Mouse (Mus musculus): ENCODE results near the gene Efna2.
A peak's percentile ranks its signal among the peaks of the same experiment; 100 is the strongest.

Efna2 gene

DNA sequence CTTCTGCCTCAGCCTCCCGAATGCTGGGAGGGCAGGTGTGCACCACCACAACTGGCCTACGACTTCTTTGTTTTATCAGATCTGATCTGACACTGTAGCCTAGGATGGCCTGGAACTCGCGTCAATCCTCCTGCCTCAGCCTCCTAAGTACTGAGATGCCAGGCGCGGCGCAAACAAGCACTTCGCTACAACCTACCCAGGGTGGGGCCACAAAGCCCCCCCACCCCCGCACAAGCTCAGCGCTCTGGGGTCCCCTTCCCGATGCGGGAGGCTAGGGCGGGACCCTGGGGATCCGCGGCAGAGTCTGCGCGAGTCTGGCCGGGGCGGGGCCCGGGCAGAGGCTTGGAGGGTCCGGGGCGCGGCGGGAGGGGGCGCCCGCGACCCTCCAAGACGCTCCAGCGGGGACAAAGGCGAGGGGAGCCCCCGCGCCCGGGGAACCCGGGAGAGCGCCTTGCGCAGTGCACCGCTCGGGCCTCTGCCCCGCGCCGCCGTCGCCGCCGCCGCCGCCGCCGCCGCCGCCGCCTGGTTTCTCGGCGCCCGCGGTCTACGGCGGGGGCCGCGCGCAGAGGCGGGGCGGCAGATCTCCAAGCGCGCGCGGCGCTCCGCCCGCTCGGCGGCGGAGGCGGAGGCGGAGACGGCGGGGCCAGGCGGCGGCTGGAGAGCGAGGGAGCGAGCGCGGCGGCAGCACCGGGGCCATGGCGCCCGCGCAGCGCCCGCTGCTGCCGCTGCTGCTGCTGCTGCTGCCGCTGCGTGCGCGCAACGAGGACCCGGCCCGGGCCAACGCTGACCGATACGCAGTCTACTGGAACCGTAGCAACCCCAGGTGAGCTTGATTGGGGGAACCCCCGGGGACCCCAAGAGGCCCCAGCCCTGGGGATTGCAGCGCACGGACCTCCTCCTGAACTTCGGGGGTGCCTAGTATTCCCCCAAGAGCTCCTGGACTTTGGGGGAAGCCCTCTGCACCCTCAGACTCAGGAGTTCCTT, at the start of gene Efna2:
TSS of gene Efna2 (plus strand) at position 415 of the 984 bp plus-strand sequence.
- DNase-seq (ENCODE audit: low spot score in 2 of 2) = no peak

DNA sequence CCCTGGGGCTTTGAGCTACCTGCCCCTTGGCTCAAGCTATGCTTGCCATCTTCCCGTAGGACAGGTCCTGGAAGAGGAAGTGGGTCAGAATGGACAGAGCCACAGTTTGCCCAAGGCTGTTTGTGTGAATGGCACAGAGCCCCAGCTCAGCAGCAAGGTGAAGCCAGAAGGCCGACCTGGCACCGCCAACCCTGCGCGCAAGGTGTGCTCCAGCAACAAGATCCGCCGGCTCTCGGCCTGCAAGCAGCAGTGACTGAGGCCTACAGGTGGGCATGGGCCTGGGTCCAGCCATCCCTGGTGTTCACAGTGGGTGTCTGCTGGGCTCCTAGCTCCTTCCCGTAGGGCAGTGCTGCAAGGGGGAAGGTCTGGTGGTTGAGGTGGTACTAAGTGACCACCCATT, 49.4 kb upstream of the Efna2 start:
- DNase-seq (ENCODE audit: low spot score in 2 of 2) = no peak

DNA sequence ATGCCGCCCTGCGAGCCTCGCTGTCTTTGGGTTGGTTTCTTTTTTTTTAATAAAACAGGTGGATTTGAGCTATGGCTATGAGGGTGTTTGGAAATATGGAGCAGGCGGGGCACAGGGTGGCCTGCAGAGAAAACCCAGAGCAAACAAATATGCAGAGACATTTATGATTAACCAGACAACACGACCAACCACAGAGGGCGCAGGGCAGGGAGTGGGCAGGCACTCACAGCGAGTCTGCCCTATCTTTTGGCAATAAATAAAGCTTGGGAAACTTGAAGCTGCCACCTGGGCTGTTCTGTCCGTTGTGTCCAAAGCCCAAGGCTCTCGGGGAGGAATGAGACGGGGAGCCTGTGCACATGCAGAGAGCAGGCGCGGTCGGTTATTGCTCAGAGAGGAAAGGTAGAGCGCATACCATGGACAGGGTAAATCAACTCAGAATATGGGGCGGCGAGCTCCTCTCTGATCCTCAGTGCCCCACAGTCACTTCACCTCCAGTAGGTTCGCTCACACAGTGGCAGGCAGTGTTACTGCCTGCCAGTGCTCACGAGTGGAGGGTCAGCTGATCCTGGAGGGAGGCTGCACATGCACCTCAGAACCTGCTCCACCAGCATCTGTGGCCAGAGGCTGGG, 48.8 kb upstream of the Efna2 start:
- no peak for DNase-seq (ENCODE audit: low spot score in 2 of 2)

DNA sequence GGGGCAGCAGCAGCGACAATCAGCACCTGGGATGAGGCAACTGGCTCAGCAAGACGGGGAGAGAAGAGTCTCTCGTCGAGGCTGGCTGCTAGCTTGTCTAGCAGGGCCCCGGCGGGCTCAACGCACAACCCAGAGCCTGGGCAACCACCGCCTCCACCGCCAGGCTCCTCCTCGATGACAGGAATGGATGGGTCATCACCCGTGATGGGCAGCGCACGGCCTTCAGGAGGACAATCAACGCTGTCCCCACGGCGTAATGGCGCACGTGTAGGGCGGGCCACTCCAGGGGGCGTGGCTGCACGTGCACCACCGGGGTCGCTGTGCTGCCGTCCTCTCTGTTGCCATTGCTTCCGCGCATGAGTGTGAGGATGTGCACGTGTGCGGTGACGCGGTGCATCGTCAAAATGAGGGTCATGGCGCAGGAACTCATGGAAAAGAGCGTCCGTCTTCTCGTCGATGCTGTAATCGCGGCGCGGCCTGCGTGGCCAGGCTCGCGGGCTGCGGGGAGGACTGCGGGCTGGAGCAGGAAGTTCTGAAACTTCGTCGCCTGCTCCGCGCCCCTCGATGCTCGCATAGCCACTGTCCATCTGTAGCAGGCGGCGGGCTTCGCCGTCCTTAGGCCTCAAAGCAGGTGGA, 47.8 kb upstream of the Efna2 start:
- no peak for DNase-seq (ENCODE audit: low spot score in 2 of 2)

DNA sequence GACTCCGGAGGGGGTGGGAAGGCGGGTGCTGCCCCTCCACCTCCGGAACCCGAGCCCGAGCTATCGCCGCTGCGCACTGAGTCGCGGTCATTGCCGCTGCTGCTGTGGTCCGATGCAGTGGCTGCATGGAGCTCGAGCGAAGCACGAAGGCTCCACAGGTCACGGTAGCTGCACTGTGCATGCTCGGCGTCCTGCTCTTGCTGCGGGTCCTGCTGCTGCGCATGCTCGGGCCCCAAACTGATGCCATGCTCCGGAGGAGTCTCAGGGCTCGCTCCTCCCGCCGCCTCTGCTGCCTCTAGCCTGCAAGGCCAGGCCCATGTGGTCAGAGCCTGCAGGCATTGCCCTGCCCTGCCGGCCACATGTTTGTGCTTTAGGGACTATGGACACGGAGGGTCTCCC, 47.3 kb upstream of the Efna2 start:
- no peak for DNase-seq (ENCODE audit: low spot score in 2 of 2)

DNA sequence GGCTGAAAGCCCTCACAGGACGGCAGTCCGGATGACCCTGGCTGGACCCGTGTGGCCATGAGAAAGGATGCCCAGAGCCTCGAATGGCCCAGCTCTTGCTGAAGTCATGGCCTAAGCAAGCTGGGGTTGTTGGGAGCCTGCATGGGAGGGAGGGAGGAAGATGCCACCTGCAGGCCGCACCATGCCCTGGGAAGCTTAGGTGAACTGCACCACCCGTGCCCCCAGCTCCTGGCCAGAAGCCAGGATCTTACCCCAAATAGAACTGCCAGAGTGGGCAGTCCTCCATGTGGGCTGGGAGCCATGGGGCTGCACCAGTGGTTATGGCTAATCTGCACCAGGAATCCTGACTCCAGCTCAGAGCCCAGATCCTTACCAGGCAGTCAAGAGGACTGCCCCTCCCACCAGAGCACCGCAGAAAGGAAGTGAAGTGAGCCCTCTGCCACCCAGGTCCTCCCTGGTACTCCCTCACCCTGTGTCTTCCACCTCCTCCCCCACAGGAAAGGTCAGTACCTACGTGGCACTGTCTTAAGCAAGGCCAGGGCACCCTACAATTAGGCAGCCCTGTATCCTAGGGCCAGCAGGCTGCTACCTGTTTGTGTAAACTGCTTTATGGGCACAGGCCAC, 45.9 kb upstream of the Efna2 start:
- no peak for DNase-seq (ENCODE audit: low spot score in 2 of 2)

DNA sequence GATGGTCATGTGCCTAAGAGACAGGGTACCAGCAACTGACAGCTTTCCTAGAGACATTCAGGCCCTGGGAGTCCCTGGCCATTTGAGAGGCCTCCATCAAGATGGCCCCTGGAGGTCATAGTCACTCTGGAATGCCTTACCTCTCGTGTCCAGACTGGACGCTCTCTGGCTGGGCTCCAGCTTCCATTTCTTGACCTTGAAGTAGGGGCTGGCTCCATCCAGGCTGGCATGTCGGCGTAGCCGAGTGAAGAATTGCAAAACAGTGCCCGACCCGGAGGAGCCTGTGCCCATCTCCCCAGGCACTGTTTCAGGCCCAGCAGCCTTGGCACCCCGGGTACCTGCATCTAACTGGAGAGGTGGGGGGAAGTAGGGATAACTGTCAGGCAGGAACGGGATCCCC, 44.9 kb upstream of the Efna2 start:
- no peak for DNase-seq (ENCODE audit: low spot score in 2 of 2)

DNA sequence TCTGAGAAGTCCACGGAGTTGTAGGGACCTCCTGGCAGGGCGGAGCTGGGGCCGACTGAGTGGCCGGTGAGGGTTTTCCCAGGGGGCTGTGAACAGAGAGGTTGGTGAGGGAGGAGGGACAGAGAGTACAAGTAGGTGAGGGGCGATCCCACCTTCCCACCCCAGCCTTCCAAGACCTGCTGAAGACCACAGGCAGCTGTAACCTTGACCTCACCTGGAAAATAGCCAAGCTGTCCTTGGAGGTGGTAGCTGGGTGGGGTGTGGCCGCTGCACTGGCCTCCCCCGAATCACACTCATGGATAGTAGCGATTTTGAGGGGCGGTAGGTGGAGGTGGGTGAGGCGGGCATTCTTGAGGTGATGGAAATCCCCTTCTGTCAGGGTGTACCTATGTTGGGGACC, 44.1 kb upstream of the Efna2 start:
- no peak for DNase-seq (ENCODE audit: low spot score in 2 of 2)

DNA sequence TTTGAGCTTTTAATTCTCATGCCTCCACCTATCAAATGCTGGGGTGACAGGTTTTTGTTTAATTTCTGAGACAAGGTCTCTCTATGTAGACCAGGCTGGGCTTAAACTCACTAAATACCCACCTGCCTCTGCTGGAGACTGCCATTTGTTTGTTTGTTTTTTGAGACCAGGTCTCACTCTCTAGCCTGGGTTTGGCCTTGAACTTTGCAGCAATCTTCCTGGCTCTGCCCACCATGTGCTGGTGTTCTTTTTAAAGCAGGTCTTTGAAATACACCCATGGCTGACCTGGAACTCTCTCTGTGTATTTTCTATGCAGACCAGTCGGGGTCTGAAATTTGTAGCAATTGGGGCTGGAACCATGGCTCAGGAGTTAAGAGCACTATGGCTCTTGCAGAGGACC, 43.6 kb upstream of the Efna2 start:
- no peak for DNase-seq (ENCODE audit: low spot score in 2 of 2)

DNA sequence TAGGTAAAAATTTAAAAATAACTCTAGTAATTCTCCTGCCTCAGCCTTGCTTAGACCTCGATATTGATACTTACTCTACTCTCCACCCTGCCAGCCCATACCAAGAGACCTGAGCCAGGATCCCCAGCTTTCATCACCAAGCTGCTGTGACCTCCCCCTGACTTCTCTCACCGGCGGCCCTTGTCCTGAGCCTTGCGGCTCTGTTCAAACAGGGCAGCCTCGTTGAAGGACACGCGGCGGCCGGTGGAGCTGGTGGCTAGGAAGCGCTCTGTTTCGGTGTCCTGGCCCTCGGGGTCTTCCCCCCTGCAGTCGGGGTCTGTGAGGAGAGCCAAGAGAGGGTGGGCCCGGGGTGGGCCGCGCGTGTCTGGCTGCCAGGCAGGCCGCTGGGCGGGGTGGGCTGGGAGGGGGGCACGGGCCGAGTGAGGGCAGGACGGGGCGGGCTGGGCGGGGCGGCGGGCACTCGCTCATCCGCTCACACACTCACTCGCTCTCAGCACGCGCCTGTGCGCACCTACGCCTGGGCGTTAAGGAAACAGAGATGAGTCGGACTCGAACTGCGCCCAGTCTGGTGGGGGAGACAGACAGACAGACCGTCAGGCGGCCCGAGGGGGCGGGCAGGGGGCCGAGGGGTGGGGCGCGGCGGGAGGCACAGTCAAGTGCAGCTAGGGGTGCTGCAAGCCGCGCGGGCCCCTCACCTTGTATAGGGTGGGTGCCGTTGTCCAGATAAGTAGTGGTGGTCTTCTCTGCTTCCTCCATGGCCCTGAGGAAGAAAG, 42.9 kb upstream of the Efna2 start:
- no peak for DNase-seq (ENCODE audit: low spot score in 2 of 2)

DNA sequence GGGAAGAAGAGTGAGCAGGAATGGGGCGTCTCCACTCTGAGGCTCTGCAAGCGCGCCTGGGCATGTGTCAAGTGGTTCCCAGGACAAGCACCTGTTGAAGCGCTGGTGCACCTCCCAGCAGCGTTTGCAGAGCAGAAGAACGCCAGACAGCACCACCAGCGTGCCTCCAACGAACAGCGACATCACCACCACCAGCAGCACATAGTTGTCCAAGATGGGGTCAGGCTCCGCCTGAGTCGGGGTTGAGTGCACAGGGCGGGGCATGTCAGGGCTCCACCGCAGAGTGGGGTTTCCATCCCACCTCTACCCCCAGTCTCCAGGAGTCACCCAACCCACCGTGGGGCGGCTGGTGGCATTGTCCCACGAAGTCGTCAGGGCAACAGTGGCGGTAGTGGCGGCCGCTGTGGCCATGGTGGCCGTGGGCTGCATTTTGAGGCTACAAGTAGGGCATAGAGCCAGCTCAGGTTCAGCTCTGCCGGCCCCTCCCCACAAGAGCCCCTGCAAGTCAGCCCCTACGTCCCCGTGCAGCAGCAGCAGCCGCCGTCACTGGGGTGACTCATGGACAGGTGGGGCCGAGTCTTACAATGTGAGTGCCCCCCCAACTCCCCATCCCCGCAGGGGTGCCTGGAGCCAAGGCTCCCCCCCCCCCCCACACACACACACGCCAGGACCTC, 42.2 kb upstream of the Efna2 start:
- DNase-seq (ENCODE audit: low spot score in 2 of 2) = peak in 1 of 2 experiments; percentile 70

DNA sequence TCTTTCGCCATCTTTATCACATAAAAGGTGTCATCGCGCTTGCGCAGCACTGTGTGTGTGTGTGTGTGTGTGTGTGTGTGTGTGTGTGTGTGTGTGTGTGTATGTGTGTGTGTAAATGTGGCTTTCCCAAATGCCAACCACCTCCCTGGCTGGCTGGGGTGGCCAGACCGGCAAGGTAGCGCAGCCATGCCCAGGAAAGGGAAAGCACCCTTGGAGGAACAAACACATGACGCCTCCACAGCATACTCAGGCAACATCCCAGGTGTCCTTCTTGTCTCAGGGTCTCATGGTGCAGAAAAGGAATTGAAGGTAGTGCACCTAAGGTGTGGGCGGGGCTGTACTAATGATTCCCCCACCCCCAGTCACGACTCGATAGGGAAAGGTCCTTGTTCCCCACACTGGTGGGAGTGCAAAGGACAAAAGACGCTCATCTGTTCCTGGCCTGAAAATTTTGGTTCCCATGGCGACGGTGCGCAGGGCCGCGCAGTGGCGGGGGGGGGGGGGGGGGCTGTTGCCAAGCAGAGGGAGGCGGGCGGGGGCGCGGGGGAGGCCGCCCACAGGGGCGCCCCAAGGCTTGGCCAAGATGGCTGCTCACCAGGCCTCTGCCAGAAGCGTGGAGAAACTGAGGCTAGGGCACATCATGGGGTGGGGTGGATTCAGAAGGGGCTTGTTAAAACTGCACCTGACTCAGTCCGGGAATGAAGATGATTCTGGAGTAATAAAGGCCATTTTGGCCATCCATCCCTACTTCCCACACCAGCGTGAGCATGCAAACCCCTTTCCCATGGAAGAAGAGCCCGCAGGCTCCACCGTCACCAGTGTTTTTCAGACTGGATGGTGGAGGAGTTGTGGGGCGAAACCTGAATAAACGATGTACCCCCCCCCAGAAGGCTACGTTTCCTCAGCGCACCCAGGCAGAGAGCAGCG, 41.4 kb upstream of the Efna2 start:
- no peak for DNase-seq (ENCODE audit: low spot score in 2 of 2)

DNA sequence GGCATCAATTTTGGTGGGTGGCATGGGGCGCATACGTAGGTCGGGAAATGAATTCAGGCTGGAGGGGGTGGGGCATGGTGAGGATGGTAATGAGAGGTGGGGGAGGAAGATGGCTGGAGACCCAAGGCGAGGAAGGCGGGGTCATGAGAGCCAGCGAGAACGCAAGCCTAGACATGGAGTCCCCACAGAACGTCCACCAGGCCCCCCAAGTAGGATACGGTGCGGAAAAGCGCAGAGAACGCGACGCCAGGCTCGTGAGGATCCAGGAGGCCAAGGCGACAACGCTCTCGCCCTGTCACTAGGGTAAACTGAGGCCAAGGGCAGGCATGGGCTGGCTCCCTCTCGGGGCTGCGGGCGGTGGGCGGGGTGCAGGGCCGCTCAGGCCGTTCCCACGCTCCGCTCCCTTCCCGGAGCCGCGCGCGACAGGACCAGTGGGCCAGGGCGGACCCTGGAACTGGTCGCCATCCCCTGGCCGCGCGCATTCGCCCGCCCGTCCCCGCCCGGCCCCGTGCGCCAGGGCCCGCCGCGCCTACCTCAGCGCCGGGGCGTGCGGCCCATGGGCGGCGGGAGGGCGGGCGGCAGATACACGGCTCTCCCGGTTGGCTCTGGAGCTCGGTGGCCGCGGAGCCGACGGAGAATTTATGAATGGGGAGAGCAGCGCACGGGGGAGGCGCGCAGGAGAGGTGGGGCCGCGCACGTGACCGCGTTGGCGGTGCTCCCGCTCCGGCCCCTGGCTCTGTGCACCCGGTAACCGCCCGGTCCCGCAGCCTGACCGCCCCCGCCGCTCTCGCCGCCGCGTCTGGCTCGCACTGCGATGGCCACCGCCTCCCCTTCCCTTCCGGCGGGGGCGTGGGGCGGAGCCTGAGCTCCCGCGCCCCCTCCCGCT, 40.5 kb upstream of the Efna2 start, which contains the start of gene Atp5d:
TSS of gene Atp5d (plus strand) at position 80 of the 886 bp plus-strand sequence.
- DNase-seq (ENCODE audit: low spot score in 2 of 2) = peak; percentile 53 to 77

DNA sequence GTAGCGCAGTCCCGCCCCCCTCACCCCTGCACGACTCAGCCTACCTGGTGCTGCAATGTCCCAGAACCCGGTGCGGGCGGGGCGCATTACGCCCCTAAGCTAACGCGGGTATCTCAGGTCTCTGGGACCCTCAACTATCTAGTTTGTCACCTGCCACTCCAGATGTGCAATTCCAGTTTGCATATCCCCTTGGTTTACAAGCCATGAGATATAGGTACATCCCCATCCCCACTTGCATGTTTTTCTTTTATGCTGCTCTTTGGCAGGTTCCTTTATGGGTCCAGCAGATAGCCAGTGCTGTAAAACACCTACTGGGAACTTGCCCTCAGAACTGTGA, 39.9 kb upstream of the Efna2 start:
- no peak for DNase-seq (ENCODE audit: low spot score in 2 of 2)

DNA sequence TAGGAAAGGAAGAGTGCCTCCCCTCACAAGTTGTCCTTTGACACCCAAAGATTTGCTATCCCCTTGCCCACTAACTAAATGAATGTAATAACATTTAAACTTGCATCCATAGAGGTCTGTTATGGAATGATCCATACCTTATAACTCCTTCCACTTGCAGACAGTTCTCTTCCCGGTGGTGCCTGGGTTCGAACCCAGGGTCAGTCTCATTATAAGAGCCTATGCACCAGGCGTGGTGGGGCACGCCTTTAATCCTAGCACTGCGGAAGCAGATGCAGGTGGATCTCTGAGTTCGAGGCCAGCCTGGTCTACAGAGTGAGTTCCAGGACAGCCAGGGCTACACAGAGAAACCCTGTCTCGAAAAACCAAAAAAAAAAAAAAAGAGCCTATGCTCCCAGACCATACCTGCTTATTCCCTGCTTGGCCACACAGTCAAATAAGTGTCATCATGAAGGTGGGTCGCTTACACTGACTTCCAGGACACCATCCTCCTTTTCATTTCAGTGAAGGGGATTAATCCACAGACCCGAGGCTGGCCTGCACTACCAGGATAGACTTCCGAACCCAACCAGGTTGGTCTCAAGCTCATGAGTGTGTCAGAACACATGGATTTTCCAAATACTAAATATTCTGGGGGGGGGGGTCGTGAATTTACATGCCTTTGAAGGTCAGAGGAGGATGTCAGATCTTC, 39.2 kb upstream of the Efna2 start:
- DNase-seq (ENCODE audit: low spot score in 2 of 2) = no peak

DNA sequence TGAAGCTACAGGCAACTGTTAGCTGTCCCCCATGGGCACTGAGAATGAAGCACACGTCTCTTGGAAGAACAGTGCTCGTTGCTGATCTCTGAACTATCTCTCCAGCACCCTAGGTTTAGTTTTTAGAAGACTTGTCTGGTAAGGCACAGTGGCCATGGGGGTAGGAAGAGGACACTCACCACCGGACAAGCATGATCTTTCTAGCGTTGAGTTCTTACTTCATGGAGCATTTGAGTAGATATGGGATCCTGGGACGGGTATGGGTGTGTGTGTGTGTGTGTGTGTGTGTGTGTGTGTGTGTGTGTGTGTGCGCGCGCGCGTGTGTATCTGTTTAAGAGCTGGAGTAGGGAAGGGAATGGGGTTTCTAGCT, 38.6 kb upstream of the Efna2 start, which contains the start of gene Cbarp:
TSS of gene Cbarp (minus strand) at position 170 of the 370 bp plus-strand sequence.
- DNase-seq (ENCODE audit: low spot score in 2 of 2) = no peak

DNA sequence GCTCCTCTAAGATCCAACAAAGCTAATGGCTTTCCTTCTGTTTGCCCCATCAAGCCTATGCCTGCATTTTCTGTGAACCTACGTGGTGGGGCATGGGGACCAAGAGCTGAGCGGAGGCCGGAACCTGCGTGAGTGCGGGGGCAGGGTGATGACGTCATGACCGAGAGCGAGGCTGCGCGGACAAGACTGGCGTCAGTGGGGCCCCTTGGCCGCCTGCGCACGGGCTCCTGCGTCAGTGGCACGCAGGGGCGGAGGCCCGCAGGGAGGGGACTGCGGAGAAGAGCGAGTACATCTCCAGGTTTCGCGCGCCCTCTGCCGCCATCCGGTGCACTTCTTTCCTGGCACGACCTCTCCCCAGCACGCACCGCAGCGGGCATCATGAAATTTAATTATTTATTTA, 38.0 kb upstream of the Efna2 start:
- peak; percentile 93 to 96 for DNase-seq (ENCODE audit: low spot score in 2 of 2)

Data from spleen, postnatal 4 days (tissue).